Mouse (Mus musculus): ENCODE results near the gene Nenf. TPM values are rescaled to one million over a fixed set of nuclear protein-coding genes. Genes with fewer than 3 reads are reported as not detected.

Nenf gene
- polyA plus RNA-seq, 1 experiment from 2014 or later = 60.1 TPM

- Histone ChIP-seq H3K4me1 (ENCODE audit: control insufficient read depth, insufficient read depth, low read length) (no peaks in the 10 kb centered on the region), H3K9ac (ENCODE audit: low read length) (no peak overlapping the region), H3K4me3 (ENCODE audit: low read depth, low read length) (no peak overlapping the region), H3K27ac (replicated peaks; ENCODE audit: low read depth, low read length) (no peak overlapping the region), H3K9me3 (ENCODE audit: control insufficient read depth, low read length) (no peaks in the 10 kb centered on the region), H3K27me3 (ENCODE audit: control insufficient read depth, insufficient read depth, low read length) (no peaks in the 10 kb centered on the region), H3K4me2 (ENCODE audit: low read depth, severe bottlenecking) (no peak overlapping the region), H3K36me3 (ENCODE audit: control insufficient read depth, insufficient read depth, low read length) (no peaks in the 10 kb centered on the region)
- DNase-seq (ENCODE audit: low spot score) = peak; percentile 89
- ATAC-seq (ENCODE audit: insufficient number of reproducible peaks, low FRiP score, low TSS enrichment, low read depth) = no peak
- WGBS = 7% methylated on average over 12 of the region's 12 CpGs
These were observed 42.5 kb downstream of the Nenf start for GRCm38 (mm10) chr1:191275527-191275926.

GRCm38 (mm10) chr1:191272660-191273059, 45.3 kb downstream of the Nenf start:
- no peak for ATAC-seq (ENCODE audit: insufficient number of reproducible peaks, low FRiP score, low TSS enrichment, low read depth)
- Histone ChIP-seq H3K27ac (replicated peaks; ENCODE audit: low read depth, low read length) (no peak overlapping the region), H3K9me3 (ENCODE audit: control insufficient read depth, low read length) (no peaks in the 10 kb centered on the region), H3K4me1 (ENCODE audit: control insufficient read depth, insufficient read depth, low read length) (peaks cover 10% of the 10 kb centered on the region), H3K9ac (ENCODE audit: low read length) (no peak overlapping the region), H3K27me3 (ENCODE audit: control insufficient read depth, insufficient read depth, low read length) (no peaks in the 10 kb centered on the region), H3K4me2 (ENCODE audit: low read depth, severe bottlenecking) (no peak overlapping the region), H3K4me3 (ENCODE audit: low read depth, low read length) (no peak overlapping the region), H3K36me3 (ENCODE audit: control insufficient read depth, insufficient read depth, low read length) (no peaks in the 10 kb centered on the region)
- DNase-seq (ENCODE audit: low spot score) = no peak
- 86% methylated on average over 3 of the region's 3 CpGs for WGBS

DNA sequence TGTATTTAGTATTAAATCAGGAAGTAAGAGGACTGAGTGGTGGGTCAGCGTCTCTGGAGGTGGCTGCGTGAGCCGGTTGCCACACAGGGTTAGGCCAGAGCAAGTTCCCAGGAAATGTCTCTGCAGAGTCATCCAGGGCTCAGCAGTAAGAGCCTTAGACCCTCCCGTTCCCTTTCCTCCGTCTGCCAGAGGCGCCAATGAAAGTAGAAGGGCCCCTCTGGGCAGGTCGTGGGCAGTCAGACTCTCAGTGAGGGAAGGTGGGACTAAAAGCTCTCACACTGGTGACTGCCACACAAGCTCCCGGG, 48.4 kb downstream of the Nenf start:
- Histone ChIP-seq H3K4me1 (ENCODE audit: control insufficient read depth, insufficient read depth, low read length) (peaks cover 13% of the 10 kb centered on the region), H3K4me2 (ENCODE audit: low read depth, severe bottlenecking) (no peak overlapping the region), H3K27me3 (ENCODE audit: control insufficient read depth, insufficient read depth, low read length) (no peaks in the 10 kb centered on the region), H3K9me3 (ENCODE audit: control insufficient read depth, low read length) (no peaks in the 10 kb centered on the region), H3K36me3 (ENCODE audit: control insufficient read depth, insufficient read depth, low read length) (no peaks in the 10 kb centered on the region), H3K9ac (ENCODE audit: low read length) (no peak overlapping the region), H3K27ac (replicated peaks; ENCODE audit: low read depth, low read length) (no peak overlapping the region), H3K4me3 (ENCODE audit: low read depth, low read length) (no peak overlapping the region)
- DNase-seq (ENCODE audit: low spot score) (no peak), ATAC-seq (ENCODE audit: insufficient number of reproducible peaks, low FRiP score, low TSS enrichment, low read depth) (no peak)
- 60% methylated on average over 8 of the region's 8 CpGs for WGBS

DNA sequence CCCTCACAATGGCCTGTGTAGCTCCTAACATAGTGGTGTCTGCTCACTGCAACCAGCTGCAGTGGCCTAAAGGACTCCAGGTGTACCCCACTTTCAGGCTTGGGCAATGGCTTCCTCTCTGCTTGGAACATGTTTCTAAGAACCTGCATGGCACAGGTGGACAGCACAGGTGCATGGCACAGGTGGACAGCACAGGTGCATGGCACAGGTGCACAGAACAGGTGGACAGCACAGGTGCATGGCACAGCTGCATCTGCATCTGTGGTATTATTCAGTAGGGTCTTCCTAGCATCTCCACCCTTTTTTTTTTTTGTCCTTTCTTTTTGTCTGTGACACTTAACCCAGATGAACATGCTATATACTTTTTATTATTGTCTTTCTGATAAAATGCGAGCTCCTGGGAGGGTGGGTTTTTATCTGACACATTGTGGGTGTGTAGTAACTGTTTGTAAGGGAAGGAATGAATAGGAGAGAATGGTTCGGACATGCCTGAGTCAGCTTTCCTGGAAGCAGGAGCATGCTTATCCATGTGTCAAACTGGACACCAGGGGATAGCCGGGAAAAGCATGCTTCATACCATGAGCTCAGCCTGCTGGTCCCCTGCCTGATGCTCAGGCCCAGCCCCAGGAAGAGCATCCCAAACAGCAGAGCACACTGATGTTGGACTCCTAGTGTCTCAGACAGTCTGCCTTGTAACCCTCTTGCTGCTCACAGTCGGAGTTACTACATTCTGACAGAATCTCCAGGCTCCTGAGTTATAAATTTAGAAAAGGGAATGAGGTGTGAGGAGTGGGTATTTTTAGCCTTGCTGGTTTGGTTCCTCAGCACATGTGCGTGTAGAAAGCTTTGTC, 49.0 kb downstream of the Nenf start:
- no peak overlapping the region for H3K4me2 ChIP-seq (ENCODE audit: low read depth, severe bottlenecking)
- H3K4me3 ChIP-seq (ENCODE audit: low read depth, low read length) = no peak overlapping the region
- ATAC-seq (ENCODE audit: insufficient number of reproducible peaks, low FRiP score, low TSS enrichment, low read depth) (no peak), DNase-seq (ENCODE audit: low spot score) (no peak)
- H3K9ac ChIP-seq (ENCODE audit: low read length) = no peak overlapping the region
- peaks cover 13% of the 10 kb centered on the region for H3K4me1 ChIP-seq (ENCODE audit: control insufficient read depth, insufficient read depth, low read length)
- 77% methylated on average over 5 of the region's 5 CpGs for WGBS
- no peaks in the 10 kb centered on the region for H3K36me3 ChIP-seq (ENCODE audit: control insufficient read depth, insufficient read depth, low read length)
- H3K27ac ChIP-seq (replicated peaks; ENCODE audit: low read depth, low read length) = no peak overlapping the region
- H3K9me3 ChIP-seq (ENCODE audit: control insufficient read depth, low read length) = no peaks in the 10 kb centered on the region
- no peaks in the 10 kb centered on the region for H3K27me3 ChIP-seq (ENCODE audit: control insufficient read depth, insufficient read depth, low read length)

- Histone ChIP-seq H3K9me3 (ENCODE audit: control insufficient read depth, low read length) (no peaks in the 10 kb centered on the region), H3K4me2 (ENCODE audit: low read depth, severe bottlenecking) (no peak overlapping the region), H3K27me3 (ENCODE audit: control insufficient read depth, insufficient read depth, low read length) (no peaks in the 10 kb centered on the region), H3K9ac (ENCODE audit: low read length) (no peak overlapping the region; the same call in 1 of the 2 replicates), H3K27ac (replicated peaks; ENCODE audit: low read depth, low read length) (0 out of 2 replicates have a peak overlapping the region, but pooled peaks have one; percentile 30), H3K4me3 (ENCODE audit: low read depth, low read length) (no peak overlapping the region), H3K4me1 (ENCODE audit: control insufficient read depth, insufficient read depth, low read length) (peaks cover 13% of the 10 kb centered on the region), H3K36me3 (ENCODE audit: control insufficient read depth, insufficient read depth, low read length) (no peaks in the 10 kb centered on the region)
- peak; percentile 49 for DNase-seq (ENCODE audit: low spot score)
- ATAC-seq (ENCODE audit: insufficient number of reproducible peaks, low FRiP score, low TSS enrichment, low read depth) = 0 out of 2 replicates have a peak, but pooled peaks have one; percentile 24
- 21% methylated on average over 5 of the region's 5 CpGs for WGBS
These were observed 50.1 kb downstream of the Nenf start for GRCm38 (mm10) chr1:191267856-191268255.

DNA sequence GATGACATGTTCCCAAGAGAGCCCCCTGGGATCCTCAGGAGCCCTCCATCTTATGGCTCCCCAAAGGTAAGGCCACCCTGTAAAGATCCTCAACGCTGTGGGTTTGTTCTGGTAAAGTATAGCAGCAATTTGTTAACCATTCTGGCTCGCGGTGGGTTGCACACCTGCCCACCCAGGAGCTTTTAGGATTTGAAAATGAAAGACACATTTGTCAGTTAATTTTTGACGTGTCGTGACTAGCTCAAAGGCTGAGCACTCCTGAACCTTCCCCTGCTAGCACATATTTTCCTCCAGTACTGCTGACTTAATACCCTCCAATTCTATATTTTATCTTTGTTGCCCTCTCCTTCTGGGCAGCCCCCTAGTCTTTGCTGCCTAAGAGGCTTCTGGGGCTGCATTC, 50.8 kb downstream of the Nenf start:
- DNase-seq (ENCODE audit: low spot score) (no peak), ATAC-seq (ENCODE audit: insufficient number of reproducible peaks, low FRiP score, low TSS enrichment, low read depth) (no peak)
- Histone ChIP-seq H3K27me3 (ENCODE audit: control insufficient read depth, insufficient read depth, low read length) (no peaks in the 10 kb centered on the region), H3K36me3 (ENCODE audit: control insufficient read depth, insufficient read depth, low read length) (no peaks in the 10 kb centered on the region), H3K4me1 (ENCODE audit: control insufficient read depth, insufficient read depth, low read length) (peaks cover 14% of the 10 kb centered on the region), H3K9ac (ENCODE audit: low read length) (no peak overlapping the region), H3K4me3 (ENCODE audit: low read depth, low read length) (no peak overlapping the region), H3K9me3 (ENCODE audit: control insufficient read depth, low read length) (no peaks in the 10 kb centered on the region), H3K4me2 (ENCODE audit: low read depth, severe bottlenecking) (no peak overlapping the region), H3K27ac (replicated peaks; ENCODE audit: low read depth, low read length) (no peak overlapping the region)
- 70% methylated on average over 5 of the region's 5 CpGs for WGBS

DNA sequence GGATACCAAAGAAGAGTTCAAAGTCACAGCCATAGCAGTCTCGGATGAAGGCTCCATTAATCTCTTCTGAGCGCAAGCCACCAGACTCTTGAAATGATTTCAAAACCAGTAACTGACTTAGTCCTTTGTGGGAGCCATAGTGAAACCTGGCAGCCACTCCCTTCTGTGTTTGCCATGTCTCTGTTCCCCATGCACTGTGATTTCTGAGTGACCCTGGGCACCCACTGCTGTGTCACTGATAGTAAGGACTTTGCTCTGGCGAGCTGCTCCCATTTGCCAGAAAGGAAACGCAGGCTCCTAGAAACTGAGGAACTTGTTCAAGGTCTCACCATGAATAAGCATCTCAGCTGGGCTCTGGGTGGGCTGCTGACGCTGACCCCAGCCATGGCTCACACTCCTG, 54.5 kb downstream of the Nenf start:
- 91% methylated on average over 5 of the region's 5 CpGs for WGBS

DNA sequence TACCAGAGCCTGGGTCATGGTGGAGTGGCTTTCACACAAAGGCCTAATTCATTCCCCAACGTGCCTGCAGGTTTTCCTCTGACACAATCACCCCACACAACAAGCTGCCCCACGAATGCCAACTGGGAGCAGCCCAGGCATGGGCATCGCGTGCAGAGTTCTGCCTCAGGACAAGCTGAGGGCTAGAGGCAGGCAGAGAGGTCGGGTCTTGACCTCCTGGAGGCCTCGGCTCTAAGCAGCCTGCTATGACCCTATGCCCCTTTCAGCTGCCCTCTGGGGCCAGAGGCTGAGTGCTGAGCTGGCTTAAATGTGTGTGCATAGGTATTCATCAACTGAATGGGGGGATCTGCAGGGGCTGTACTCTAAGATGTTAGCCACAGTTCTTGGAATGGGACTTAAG, 56.1 kb downstream of the Nenf start:
- no peak overlapping the region for H3K9ac ChIP-seq (ENCODE audit: low read length)

More for the DNA sequence above, 54.5 kb downstream of the Nenf start:
- Histone ChIP-seq H3K4me1 (ENCODE audit: control insufficient read depth, insufficient read depth, low read length) (peaks cover 18% of the 10 kb centered on the region), H3K4me3 (ENCODE audit: low read depth, low read length) (no peak overlapping the region), H3K27ac (replicated peaks; ENCODE audit: low read depth, low read length) (no peak overlapping the region), H3K4me2 (ENCODE audit: low read depth, severe bottlenecking) (no peak overlapping the region), H3K9me3 (ENCODE audit: control insufficient read depth, low read length) (no peaks in the 10 kb centered on the region), H3K27me3 (ENCODE audit: control insufficient read depth, insufficient read depth, low read length) (no peaks in the 10 kb centered on the region), H3K9ac (ENCODE audit: low read length) (no peak overlapping the region), H3K36me3 (ENCODE audit: control insufficient read depth, insufficient read depth, low read length) (no peaks in the 10 kb centered on the region)
- ATAC-seq (ENCODE audit: insufficient number of reproducible peaks, low FRiP score, low TSS enrichment, low read depth) (no peak), DNase-seq (ENCODE audit: low spot score) (no peak)

More for the DNA sequence above, 56.1 kb downstream of the Nenf start:
- no peaks in the 10 kb centered on the region for H3K9me3 ChIP-seq (ENCODE audit: control insufficient read depth, low read length)
- peak overlapping the region; percentile 73 for H3K27ac ChIP-seq (replicated peaks; ENCODE audit: low read depth, low read length)
- H3K36me3 ChIP-seq (ENCODE audit: control insufficient read depth, insufficient read depth, low read length) = no peaks in the 10 kb centered on the region
- DNase-seq (ENCODE audit: low spot score) = peak; percentile 37
- no peaks in the 10 kb centered on the region for H3K27me3 ChIP-seq (ENCODE audit: control insufficient read depth, insufficient read depth, low read length)
- peaks cover 8% of the 10 kb centered on the region for H3K4me1 ChIP-seq (ENCODE audit: control insufficient read depth, insufficient read depth, low read length)
- WGBS = 21% methylated on average over 6 of the region's 6 CpGs
- no peak overlapping the region for H3K4me2 ChIP-seq (ENCODE audit: low read depth, severe bottlenecking)
- H3K4me3 ChIP-seq (ENCODE audit: low read depth, low read length) = no peak overlapping the region
- no peak for ATAC-seq (ENCODE audit: insufficient number of reproducible peaks, low FRiP score, low TSS enrichment, low read depth)
